Mouse (Mus musculus): ENCODE measurements around the gene Spin2f. TPM values are rescaled to one million over a fixed set of nuclear protein-coding genes. Genes with fewer than 3 reads are reported as not detected.
"Not testable (repeated sequence)": the region's sequence is repeated elsewhere in the genome, so short reads cannot be mapped to it uniquely, and the experiment has no call there.

Gene Spin2f
- total RNA-seq (2014; fragmentation: Nextera tagmentation) (not detected in 2 replicates), total RNA-seq (2017) (not detected in 2 replicates)

DNA sequence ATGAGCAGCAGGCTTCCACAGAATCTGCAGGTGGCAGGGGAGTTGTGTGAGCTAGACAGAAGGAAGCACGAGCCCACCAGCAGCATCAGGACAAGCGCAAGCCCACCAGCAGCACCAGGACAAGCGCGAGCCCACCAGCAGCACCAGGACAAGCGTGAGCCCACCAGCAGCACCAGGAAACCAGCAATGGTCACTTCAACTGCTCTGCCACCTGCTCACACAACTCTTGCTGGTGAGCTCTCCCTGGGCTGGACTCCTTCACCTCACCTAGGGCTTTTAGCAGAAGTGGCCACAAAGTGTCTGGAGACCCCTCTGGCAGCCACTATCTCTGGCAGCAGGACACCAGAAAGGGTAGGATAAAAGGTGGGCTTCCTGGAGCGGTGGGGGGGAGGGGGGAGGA, at the start of gene Spin2f:
Gene Spin2f (plus strand): TSS at position 301 of the 400 bp plus-strand sequence.
- not testable (repeated sequence) for ATAC-seq (replicated peaks; ENCODE audit: poor library complexity, severe bottlenecking)

DNA sequence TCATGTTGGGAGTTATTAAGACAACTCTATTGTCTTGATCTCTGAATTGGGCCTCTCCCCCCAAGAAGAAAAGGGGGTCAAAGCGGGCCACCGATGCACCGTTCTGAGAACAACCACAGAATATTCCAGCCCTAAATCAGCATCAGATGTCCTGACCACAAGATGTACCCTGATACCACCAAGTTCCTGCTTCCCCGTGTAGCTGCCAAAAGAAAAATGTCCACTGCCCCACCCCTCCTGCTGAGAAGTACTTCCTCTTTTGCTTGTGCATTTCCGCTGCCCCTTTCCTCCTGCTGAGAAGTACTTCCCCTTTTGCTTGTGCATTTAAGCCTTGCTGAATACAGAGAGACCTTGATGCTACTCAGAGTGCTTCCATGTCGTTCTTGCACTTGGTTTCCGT, 41.6 kb upstream of the Spin2f start:
- ATAC-seq (replicated peaks; ENCODE audit: poor library complexity, severe bottlenecking) = not testable (repeated sequence)

DNA sequence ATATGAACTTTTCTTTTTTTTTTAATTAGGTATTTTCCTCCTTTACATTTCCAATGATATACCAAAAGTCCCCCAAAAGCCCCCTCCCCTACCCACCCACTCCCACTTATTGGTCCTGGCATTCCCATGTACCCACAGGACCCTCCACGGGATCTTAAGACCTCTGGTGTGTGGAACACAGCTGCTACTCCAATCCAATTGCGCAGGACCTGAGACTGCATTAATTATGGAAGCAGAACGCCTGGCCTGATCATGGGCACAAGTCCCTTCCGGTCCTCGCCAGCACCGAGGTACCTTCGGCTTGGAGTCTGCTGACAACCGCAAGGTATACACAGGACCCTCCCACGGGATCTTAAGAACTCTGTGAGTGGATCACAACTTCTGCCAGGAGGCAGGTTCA, 30.2 kb upstream of the Spin2f start:
- ATAC-seq (replicated peaks; ENCODE audit: poor library complexity, severe bottlenecking) = not testable (repeated sequence)

DNA sequence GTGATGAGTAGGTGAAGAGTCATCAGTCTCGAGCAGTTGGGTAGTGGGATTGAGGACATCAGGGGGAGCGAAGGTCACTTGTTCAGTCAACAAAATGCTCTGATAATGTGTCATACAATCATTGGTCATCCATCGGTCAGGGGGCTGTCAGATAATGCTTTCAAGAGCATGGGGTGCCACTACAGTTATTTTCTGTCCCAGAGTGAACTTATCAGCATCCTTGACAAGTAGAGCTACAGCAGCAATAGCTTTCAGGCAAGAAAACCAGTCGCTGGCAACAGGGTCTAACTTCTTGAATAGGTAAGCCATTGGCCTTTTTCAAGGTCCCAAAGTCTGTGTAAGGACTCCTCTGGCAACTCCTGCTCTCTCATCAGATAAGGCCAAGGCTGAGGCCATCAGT, 18.6 kb upstream of the Spin2f start:
- ATAC-seq (replicated peaks; ENCODE audit: poor library complexity, severe bottlenecking) = not testable (repeated sequence)

DNA sequence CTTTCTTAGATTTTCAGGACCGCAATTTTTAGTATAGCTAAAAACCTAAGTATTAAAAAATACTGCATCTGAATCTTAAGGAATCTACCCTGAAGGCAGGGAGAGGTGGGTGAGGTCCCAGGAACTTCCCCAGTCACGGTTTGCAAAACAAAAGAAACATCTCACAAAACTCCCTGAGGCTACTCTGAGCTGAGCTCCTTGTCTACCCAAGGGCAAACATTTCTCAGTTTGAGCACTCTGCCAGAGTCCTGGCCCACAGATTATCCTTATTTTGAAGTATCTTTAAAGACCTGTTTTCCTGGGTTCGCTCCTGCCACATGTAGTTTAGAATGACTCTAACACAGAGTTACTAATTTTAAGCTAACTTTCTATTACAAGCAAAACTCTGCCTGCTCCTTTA, 11.9 kb upstream of the Spin2f start:
- ATAC-seq (replicated peaks; ENCODE audit: poor library complexity, severe bottlenecking) = not testable (repeated sequence)

Other genes starting within 250 kb of the Spin2f start
- not detected in 2 replicates for gene Btbd35f29, start 136.2 kb upstream of the Spin2f start, total RNA-seq (2014; fragmentation: Nextera tagmentation)
- gene Btbd35f29, start 136.2 kb upstream of the Spin2f start, total RNA-seq (2017) = not detected in 2 replicates
- not detected in 2 replicates for gene Btbd35f26, start 82.6 kb downstream of the Spin2f start, total RNA-seq (2014; fragmentation: Nextera tagmentation)
- gene Btbd35f26, start 82.6 kb downstream of the Spin2f start, total RNA-seq (2017) = not detected in 2 replicates
- not detected in 2 replicates for gene Btbd35f19, start 130.0 kb downstream of the Spin2f start, total RNA-seq (2014; fragmentation: Nextera tagmentation)
- gene Btbd35f19, start 130.0 kb downstream of the Spin2f start, total RNA-seq (2017) = not detected in 2 replicates

All from granulocyte monocyte progenitor cell, adult 5-6 weeks (primary cell).